Mouse (Mus musculus): ENCODE measurements around the gene Clstn2. TPM values are rescaled to one million over a fixed set of nuclear protein-coding genes. Genes with fewer than 3 reads are reported as not detected.

Gene Clstn2
- total and polyA plus RNA-seq, 2 experiments from 2014 or later, result 0.14 to 0.61 TPM

DNA sequence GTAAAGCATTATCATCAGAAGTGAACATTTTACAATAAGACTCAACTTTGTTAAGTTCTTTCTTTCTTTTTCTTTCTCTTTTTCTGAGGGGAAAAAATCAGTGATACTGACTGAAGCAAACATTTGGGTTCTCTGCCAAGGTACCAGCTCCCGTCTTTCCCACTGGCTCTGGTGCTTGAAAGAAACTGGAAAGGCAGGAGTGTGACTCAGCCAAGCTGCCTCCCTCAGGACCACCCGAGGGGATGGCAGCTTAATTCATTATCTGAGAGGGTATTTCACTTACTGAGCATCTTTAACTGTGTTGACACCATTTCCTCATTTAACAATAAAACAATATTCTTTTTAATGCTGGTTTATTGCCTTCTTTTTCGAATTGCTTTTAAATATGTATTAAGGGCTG, 516.0 kb downstream of the Clstn2 start:
- H3K9ac ChIP-seq (replicated peaks; ENCODE audit: low read depth, low read length), result no peak overlapping the region
- H3K27me3 ChIP-seq (ENCODE audit: control insufficient read depth, insufficient read depth, low read length), result no peaks in the 10 kb centered on the region
- TF ChIP-seq CTCF (IDR thresholded peaks at IDR 0.05; ENCODE audit: low read depth), result no peak
- TF ChIP-seq EP300 (IDR thresholded peaks at IDR 0.05; ENCODE audit: low read depth), result no peak
- no peak for DNase-seq (ENCODE audit: low spot score)
- WGBS, result 51% methylated on average over 3 of the region's 3 CpGs
- no peak overlapping the region for H3K27ac ChIP-seq (ENCODE audit: low read depth)
- no peak overlapping the region for H3K4me3 ChIP-seq (ENCODE audit: low read depth, low read length)
- H3K36me3 ChIP-seq (replicated peaks; ENCODE audit: control insufficient read depth, insufficient read depth, low read length), result no peaks in the 10 kb centered on the region
- no peak for ATAC-seq (ENCODE audit: insufficient read depth, low read depth)
- no peak overlapping the region for H3K4me2 ChIP-seq (ENCODE audit: low read depth, low read length)
- H3K4me1 ChIP-seq (ENCODE audit: control insufficient read depth, insufficient read depth), result no peaks in the 10 kb centered on the region
- H3K9me3 ChIP-seq (replicated peaks; ENCODE audit: control insufficient read depth, low read length), result no peaks in the 10 kb centered on the region

- Histone ChIP-seq H3K4me3 (ENCODE audit: low read depth, low read length) (no peak overlapping the region), H3K27me3 (ENCODE audit: control insufficient read depth, insufficient read depth, low read length) (no peaks in the 10 kb centered on the region), H3K27ac (ENCODE audit: low read depth) (no peak overlapping the region), H3K4me2 (ENCODE audit: low read depth, low read length) (no peak overlapping the region), H3K4me1 (ENCODE audit: control insufficient read depth, insufficient read depth) (no peaks in the 10 kb centered on the region), H3K9ac (replicated peaks; ENCODE audit: low read depth, low read length) (no peak overlapping the region), H3K9me3 (replicated peaks; ENCODE audit: control insufficient read depth, low read length) (no peaks in the 10 kb centered on the region), H3K36me3 (replicated peaks; ENCODE audit: control insufficient read depth, insufficient read depth, low read length) (no peaks in the 10 kb centered on the region)
- ATAC-seq (ENCODE audit: insufficient read depth, low read depth) (no peak), DNase-seq (ENCODE audit: low spot score) (no peak)
- no peak for TF ChIP-seq CTCF (IDR thresholded peaks at IDR 0.05; ENCODE audit: low read depth)
- no peak for TF ChIP-seq EP300 (IDR thresholded peaks at IDR 0.05; ENCODE audit: low read depth)
- 83% methylated on average over 2 of the region's 2 CpGs for WGBS
Observed at GRCm38 (mm10) chr9:97514639-97515038, 518.3 kb downstream of the Clstn2 start.

GRCm38 (mm10) chr9:97512282-97512850, 520.6 kb downstream of the Clstn2 start:
- 67% methylated on average over 3 of the region's 3 CpGs for WGBS
- no peak for ATAC-seq (ENCODE audit: insufficient read depth, low read depth)

DNA sequence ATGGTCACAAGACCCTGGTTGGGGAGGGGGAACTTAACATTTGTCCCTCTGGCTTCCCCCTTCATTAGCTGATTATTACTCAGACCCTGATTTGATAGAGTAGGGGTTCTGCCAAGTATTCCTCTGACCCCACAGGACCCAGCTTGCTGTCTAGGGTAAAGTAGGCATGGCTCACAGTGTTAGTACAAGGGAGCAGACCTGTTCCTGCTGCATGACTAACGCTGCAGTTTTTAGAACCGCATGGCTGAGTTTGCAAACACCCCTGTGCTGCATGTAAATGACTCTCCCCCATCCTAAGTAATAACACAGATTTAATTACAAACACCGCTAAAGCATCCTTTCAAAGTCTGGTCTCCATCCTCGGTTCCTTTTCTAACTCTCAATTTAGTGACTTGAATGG, 531.6 kb downstream of the Clstn2 start:
- no peak overlapping the region for H3K4me2 ChIP-seq (ENCODE audit: low read depth, low read length)
- DNase-seq (ENCODE audit: low spot score), result no peak
- H3K4me3 ChIP-seq (ENCODE audit: low read depth, low read length), result no peak overlapping the region
- no peak overlapping the region for H3K27ac ChIP-seq (ENCODE audit: low read depth)
- no peaks in the 10 kb centered on the region for H3K4me1 ChIP-seq (ENCODE audit: control insufficient read depth, insufficient read depth)
- WGBS, result 75% methylated on average over 4 of the region's 4 CpGs
- no peak overlapping the region for H3K9ac ChIP-seq (replicated peaks; ENCODE audit: low read depth, low read length)
- no peaks in the 10 kb centered on the region for H3K36me3 ChIP-seq (replicated peaks; ENCODE audit: control insufficient read depth, insufficient read depth, low read length)
- no peaks in the 10 kb centered on the region for H3K9me3 ChIP-seq (replicated peaks; ENCODE audit: control insufficient read depth, low read length)
- H3K27me3 ChIP-seq (ENCODE audit: control insufficient read depth, insufficient read depth, low read length), result no peaks in the 10 kb centered on the region
- no peak for TF ChIP-seq CTCF (IDR thresholded peaks at IDR 0.05; ENCODE audit: low read depth)
- no peak for TF ChIP-seq EP300 (IDR thresholded peaks at IDR 0.05; ENCODE audit: low read depth)
- ATAC-seq (ENCODE audit: insufficient read depth, low read depth), result no peak

More at GRCm38 (mm10) chr9:97512282-97512850, 520.6 kb downstream of the Clstn2 start:
- H3K4me2 ChIP-seq (ENCODE audit: low read depth, low read length), result no peak overlapping the region
- no peak for DNase-seq (ENCODE audit: low spot score)
- TF ChIP-seq CTCF (IDR thresholded peaks at IDR 0.05; ENCODE audit: low read depth) (no peak), EP300 (IDR thresholded peaks at IDR 0.05; ENCODE audit: low read depth) (no peak)
- no peaks in the 10 kb centered on the region for H3K27me3 ChIP-seq (ENCODE audit: control insufficient read depth, insufficient read depth, low read length)
- no peaks in the 10 kb centered on the region for H3K4me1 ChIP-seq (ENCODE audit: control insufficient read depth, insufficient read depth)
- H3K4me3 ChIP-seq (ENCODE audit: low read depth, low read length), result no peak overlapping the region
- H3K36me3 ChIP-seq (replicated peaks; ENCODE audit: control insufficient read depth, insufficient read depth, low read length), result no peaks in the 10 kb centered on the region
- no peak overlapping the region for H3K9ac ChIP-seq (replicated peaks; ENCODE audit: low read depth, low read length)
- no peaks in the 10 kb centered on the region for H3K9me3 ChIP-seq (replicated peaks; ENCODE audit: control insufficient read depth, low read length)
- no peak overlapping the region for H3K27ac ChIP-seq (ENCODE audit: low read depth)

- no peak overlapping the region for H3K27ac ChIP-seq (ENCODE audit: low read depth)
- no peak overlapping the region for H3K4me2 ChIP-seq (ENCODE audit: low read depth, low read length)
- TF ChIP-seq EP300 (IDR thresholded peaks at IDR 0.05; ENCODE audit: low read depth) (no peak), CTCF (IDR thresholded peaks at IDR 0.05; ENCODE audit: low read depth) (no peak)
- no peak overlapping the region for H3K9ac ChIP-seq (replicated peaks; ENCODE audit: low read depth, low read length)
- no peak overlapping the region for H3K4me3 ChIP-seq (ENCODE audit: low read depth, low read length)
- no peaks in the 10 kb centered on the region for H3K4me1 ChIP-seq (ENCODE audit: control insufficient read depth, insufficient read depth)
- DNase-seq (ENCODE audit: low spot score) (no peak), ATAC-seq (ENCODE audit: insufficient read depth, low read depth) (no peak)
- no peaks in the 10 kb centered on the region for H3K36me3 ChIP-seq (replicated peaks; ENCODE audit: control insufficient read depth, insufficient read depth, low read length)
- 90% methylated on average over 6 of the region's 6 CpGs for WGBS
- no peaks in the 10 kb centered on the region for H3K9me3 ChIP-seq (replicated peaks; ENCODE audit: control insufficient read depth, low read length)
- no peaks in the 10 kb centered on the region for H3K27me3 ChIP-seq (ENCODE audit: control insufficient read depth, insufficient read depth, low read length)
Observed at GRCm38 (mm10) chr9:97495056-97495455, 537.9 kb downstream of the Clstn2 start.

DNA sequence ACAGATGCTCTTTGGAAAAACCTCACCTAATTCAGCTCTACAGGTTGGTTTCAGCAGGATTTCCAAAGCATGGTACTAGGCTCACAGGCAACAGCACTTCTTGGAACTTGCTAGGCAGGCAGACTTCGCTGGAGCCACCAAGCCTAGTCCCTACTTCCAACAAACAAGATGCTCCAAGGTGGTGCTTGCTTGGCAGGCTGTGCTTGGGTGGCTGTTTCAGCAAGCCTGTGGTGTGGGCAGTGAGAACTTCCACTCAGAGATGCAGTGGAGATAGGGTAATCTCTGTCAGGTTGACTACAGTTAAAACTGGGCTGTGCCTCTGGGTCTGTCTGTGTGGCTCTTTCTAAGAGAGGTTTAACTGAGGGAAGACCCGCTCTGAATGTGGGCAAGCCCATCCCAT, 541.4 kb downstream of the Clstn2 start:
- Histone ChIP-seq H3K27ac (ENCODE audit: low read depth) (no peak overlapping the region), H3K4me2 (ENCODE audit: low read depth, low read length) (no peak overlapping the region), H3K36me3 (replicated peaks; ENCODE audit: control insufficient read depth, insufficient read depth, low read length) (no peaks in the 10 kb centered on the region), H3K4me3 (ENCODE audit: low read depth, low read length) (no peak overlapping the region), H3K9me3 (replicated peaks; ENCODE audit: control insufficient read depth, low read length) (no peaks in the 10 kb centered on the region), H3K9ac (replicated peaks; ENCODE audit: low read depth, low read length) (no peak overlapping the region), H3K4me1 (ENCODE audit: control insufficient read depth, insufficient read depth) (no peaks in the 10 kb centered on the region), H3K27me3 (ENCODE audit: control insufficient read depth, insufficient read depth, low read length) (no peaks in the 10 kb centered on the region)
- 67% methylated on average over 2 of the region's 2 CpGs for WGBS
- DNase-seq (ENCODE audit: low spot score), result no peak
- TF ChIP-seq CTCF (IDR thresholded peaks at IDR 0.05; ENCODE audit: low read depth) (no peak), EP300 (IDR thresholded peaks at IDR 0.05; ENCODE audit: low read depth) (no peak)
- ATAC-seq (ENCODE audit: insufficient read depth, low read depth), result no peak

Measured in heart, postnatal 0 days (tissue).